Mouse (Mus musculus): ENCODE data around the gene Ppm1b. TPM values are rescaled to one million over a fixed set of nuclear protein-coding genes. Genes with fewer than 3 reads are reported as not detected.

Ppm1b gene
- total RNA-seq, 1 experiment from 2014 or later: 80.5 TPM

GRCm38 (mm10) chr17:85014632-85015031 lies 58.1 kb downstream of the Ppm1b start:
- no peak for ATAC-seq (replicated peaks; ENCODE audit: insufficient number of reproducible peaks, low FRiP score, low TSS enrichment, poor library complexity, severe bottlenecking)

- ATAC-seq (replicated peaks; ENCODE audit: insufficient number of reproducible peaks, low FRiP score, low TSS enrichment, poor library complexity, severe bottlenecking): no peak
Observed at GRCm38 (mm10) chr17:85018344-85018743, 61.8 kb downstream of the Ppm1b start.

DNA sequence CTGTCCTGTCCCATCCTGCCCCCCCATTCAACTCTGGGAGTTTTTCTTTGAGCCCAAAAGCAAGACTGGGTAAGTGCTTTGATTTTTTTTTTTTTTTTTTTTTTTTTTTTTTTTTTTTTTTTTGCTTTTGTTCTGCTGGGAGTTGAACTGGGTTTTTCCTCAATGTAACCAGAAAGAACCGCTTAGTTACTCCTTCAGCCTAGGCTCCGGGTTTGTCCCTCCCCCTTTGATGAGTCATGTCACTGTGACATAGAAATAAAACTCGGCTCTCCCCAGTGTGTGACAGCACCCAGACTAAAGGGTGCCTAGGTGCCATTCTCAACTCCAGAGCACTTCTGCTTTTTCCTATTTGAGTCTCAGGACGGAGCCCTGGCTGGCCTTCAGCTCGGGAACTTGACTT lies 62.3 kb downstream of the Ppm1b start:
- ATAC-seq (replicated peaks; ENCODE audit: insufficient number of reproducible peaks, low FRiP score, low TSS enrichment, poor library complexity, severe bottlenecking): peak; percentile 63

DNA sequence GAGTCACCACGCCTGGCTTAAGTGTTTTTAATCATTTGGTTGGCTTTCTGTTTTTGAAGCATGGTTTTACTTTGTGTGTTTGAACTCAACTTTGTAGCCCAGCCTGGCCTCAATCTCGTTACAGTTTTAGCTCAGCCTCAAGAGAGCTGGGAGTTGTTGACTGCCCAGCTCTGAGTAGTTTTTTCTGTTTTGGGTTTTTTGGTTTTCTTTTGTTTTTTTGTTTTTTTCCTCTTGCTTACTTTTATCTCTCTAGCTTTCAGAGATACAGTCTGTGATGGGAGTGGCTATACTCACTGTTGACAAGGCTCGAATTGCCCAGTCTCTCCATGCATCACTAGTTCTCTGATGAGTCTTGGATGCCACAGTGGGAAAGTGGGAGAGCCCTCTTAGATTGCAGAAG lies 63.8 kb downstream of the Ppm1b start:
- ATAC-seq (replicated peaks; ENCODE audit: insufficient number of reproducible peaks, low FRiP score, low TSS enrichment, poor library complexity, severe bottlenecking): no peak

DNA sequence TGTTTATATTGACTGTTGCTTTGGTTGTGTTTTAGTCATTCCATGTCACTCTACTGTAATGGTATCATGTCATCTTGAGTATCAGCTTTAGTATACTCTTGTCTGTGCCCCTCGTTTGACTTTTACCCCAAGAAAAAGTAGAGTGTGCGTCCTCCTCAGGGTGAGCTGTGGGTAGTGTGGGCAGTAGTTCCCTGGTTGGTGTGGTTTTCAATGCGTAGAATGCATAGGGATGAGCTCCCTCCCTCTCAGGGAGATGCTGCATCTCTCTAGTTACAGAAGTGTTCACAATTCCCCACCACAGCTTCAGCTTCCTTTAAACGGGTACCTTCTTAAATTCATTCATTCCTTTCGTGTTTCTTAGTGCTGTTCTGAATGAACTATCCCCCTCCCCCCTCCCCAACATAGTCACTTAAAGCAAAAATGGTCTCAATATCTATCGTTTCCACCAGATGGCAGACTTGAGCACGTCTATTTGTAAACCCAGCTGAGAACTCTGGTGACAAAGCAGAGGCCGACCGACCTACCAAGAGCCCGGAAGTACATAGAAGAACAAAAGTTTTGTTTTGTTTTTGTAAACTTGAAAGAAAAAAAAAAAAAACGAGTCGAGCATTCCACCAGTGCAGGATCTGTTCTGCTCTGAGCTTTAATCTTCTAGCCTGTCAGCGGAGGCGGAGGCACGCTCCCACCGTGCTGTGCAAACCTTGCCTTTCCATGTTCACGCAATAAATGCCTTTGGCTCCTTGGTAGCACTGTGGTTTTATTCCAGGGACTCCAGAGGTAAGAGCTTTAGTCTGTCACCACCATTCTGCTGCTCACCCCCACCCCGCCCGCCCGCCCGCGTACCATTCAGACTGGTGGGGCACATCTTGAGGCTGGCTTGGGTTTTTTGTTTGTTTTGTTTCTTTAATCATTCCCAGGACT lies 67.0 kb downstream of the Ppm1b start:
- ATAC-seq (replicated peaks; ENCODE audit: insufficient number of reproducible peaks, low FRiP score, low TSS enrichment, poor library complexity, severe bottlenecking): 0 out of 2 replicates have a peak, but pooled peaks have one; percentile 48

- no peak for ATAC-seq (replicated peaks; ENCODE audit: insufficient number of reproducible peaks, low FRiP score, low TSS enrichment, poor library complexity, severe bottlenecking)
Observed at GRCm38 (mm10) chr17:85024237-85024636, 67.7 kb downstream of the Ppm1b start.

DNA sequence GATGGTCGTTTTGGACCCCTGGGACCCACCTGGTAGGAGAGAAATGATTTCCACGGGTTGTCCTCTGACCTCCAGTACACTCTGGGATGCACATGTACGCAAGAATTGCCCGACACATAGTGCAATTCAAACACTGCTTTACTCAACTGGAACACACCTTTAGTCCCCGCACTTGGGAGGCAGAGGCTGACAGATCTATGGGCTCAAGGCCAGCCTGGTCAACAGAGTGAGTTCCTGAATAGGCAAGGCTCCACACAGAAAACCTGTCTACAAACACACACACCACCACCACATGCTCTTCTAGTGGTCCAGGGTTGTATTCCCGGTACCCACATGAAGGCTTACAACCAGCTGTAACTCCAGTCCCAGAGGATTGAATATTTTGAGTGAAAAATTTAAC lies 68.6 kb downstream of the Ppm1b start:
- no peak for ATAC-seq (replicated peaks; ENCODE audit: insufficient number of reproducible peaks, low FRiP score, low TSS enrichment, poor library complexity, severe bottlenecking)

GRCm38 (mm10) chr17:85026436-85026835 lies 69.9 kb downstream of the Ppm1b start:
- ATAC-seq (replicated peaks; ENCODE audit: insufficient number of reproducible peaks, low FRiP score, low TSS enrichment, poor library complexity, severe bottlenecking): no peak

DNA sequence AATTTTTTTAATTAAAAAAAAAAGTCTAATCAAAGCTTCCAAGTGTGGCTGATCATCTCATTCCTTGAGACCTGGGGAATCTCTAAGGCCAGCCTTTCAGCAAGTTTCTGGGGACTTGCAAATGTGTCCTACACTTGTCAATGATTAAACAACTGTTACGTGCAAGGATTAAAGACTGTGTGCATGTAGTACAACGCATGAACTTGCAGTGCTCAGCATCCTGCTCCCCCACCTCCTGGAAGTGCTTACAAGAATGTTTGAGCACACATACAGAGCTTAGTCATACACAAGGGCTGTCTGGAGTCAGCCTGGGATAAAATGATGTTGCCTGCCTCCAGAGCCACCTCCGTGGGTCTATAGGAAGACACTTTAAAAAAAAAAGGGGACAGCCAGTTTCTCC lies 70.7 kb downstream of the Ppm1b start:
- no peak for ATAC-seq (replicated peaks; ENCODE audit: insufficient number of reproducible peaks, low FRiP score, low TSS enrichment, poor library complexity, severe bottlenecking)

DNA sequence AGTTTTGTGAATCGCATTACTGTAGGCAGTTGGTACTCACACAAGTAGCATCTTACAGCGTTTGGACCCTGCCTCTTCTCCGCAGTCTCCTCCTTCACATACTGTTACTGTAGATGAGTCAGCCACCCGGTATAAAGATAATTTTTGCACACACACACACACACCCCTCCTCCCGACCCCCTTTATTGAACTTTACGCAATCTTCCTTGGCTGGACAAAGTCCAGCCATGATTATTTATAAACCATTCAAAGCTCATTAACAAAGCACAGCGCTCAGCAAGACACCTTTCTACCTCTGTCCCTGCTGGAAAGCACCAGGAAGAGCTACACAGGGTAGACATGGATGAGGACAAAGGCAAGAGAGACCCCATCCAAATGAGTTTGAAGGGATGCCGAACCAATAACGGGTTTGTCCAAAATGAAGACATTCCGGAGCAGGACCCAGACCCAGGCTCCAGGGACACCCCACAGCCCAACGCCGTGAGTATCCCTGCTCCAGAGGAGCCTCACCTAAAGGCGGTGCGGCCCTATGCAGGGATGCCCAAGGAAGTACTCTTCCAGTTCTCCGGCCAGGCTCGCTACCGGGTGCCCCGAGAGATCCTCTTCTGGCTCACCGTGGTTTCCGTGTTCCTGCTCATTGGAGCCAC lies 71.7 kb downstream of the Ppm1b start, which contains the start of gene Slc3a1:
Slc3a1 (plus strand) TSS at position 284 of the 647 bp plus-strand sequence.
- no peak for ATAC-seq (replicated peaks; ENCODE audit: insufficient number of reproducible peaks, low FRiP score, low TSS enrichment, poor library complexity, severe bottlenecking)

- no peak for ATAC-seq (replicated peaks; ENCODE audit: insufficient number of reproducible peaks, low FRiP score, low TSS enrichment, poor library complexity, severe bottlenecking)
Observed at GRCm38 (mm10) chr17:85028797-85029196, 72.3 kb downstream of the Ppm1b start.

DNA sequence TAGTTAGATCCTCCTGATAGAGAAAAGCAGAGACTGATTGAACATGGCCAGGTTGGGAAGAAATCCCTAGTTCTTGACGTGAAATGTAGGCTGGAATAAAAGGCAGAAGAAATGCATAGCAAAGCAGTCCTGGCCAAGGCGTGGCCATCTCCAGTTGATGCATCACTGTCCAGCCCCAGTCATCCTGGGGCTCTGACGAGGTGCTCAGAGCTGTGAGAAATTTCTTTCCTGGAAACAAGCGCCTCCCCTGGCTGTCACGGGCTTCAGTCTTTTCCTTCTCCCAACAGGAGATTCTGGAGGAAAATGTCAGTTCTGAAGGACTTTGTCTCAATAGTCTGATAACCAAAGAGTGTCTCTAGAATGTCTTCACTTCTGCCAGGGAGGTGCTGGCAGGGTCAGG lies 74.1 kb downstream of the Ppm1b start:
- ATAC-seq (replicated peaks; ENCODE audit: insufficient number of reproducible peaks, low FRiP score, low TSS enrichment, poor library complexity, severe bottlenecking): no peak

DNA sequence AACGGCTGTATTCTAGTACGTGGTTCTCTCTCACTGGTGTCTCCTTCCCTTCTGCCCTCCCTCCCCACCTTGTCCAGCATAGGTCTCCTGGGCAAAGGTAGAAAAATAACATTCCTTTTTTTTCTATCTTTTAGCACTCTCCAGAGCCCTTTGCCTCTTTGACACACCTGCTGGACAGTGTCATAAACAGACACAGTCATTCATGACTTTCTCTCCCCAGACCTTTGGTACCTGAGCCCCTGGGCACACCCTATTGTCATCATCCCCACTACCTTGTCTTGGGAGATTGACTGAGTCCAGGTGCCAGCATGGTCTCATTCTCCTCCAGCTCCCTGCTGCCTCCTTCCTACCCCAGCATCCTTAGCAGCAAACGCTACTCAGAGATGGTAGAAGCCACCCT lies 76.5 kb downstream of the Ppm1b start:
- ATAC-seq (replicated peaks; ENCODE audit: insufficient number of reproducible peaks, low FRiP score, low TSS enrichment, poor library complexity, severe bottlenecking): no peak

- ATAC-seq (replicated peaks; ENCODE audit: insufficient number of reproducible peaks, low FRiP score, low TSS enrichment, poor library complexity, severe bottlenecking): no peak
Observed at GRCm38 (mm10) chr17:85034068-85034467, 77.5 kb downstream of the Ppm1b start.

DNA sequence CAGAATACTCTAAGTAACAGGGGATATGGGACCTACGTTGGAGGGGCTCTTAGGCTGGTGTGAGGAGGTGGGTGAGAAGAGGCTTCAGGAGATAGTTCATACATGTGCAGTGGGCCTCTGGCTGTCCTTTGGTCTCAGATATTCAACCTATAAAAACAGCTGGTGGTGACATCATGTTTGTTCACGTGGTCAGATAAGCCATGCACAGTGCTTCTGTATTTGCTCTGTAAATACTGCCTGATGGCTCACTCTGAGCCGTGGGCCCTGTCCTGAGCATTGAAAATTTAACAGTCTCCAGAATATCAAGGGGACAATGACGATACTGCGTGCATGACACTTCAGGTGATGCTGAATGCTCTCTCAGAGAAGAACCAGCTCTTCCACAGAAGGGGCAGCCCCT lies 81.3 kb downstream of the Ppm1b start:
- ATAC-seq (replicated peaks; ENCODE audit: insufficient number of reproducible peaks, low FRiP score, low TSS enrichment, poor library complexity, severe bottlenecking): no peak

DNA sequence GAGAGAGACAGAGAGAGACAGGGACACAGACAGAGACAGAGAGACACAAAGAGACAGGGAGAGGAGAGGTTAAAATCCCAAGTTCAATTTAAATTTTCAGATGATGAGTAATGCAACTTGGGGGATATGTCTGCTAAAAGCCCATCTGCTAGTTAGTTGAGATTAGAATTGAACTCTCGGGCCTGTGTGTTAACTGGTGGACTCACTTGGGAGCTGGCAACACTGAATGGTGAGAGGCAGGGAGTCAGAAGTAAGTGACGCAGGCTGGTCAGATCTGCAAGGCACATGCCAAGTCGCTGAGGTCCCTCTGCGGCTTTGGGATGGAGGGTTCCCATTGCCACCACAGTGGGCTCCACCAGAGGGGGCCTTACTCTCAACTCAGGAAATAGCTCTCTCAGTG lies 81.8 kb downstream of the Ppm1b start:
- ATAC-seq (replicated peaks; ENCODE audit: insufficient number of reproducible peaks, low FRiP score, low TSS enrichment, poor library complexity, severe bottlenecking): no peak

- ATAC-seq (replicated peaks; ENCODE audit: insufficient number of reproducible peaks, low FRiP score, low TSS enrichment, poor library complexity, severe bottlenecking): no peak
Observed at GRCm38 (mm10) chr17:85038761-85039160, 82.2 kb downstream of the Ppm1b start.

DNA sequence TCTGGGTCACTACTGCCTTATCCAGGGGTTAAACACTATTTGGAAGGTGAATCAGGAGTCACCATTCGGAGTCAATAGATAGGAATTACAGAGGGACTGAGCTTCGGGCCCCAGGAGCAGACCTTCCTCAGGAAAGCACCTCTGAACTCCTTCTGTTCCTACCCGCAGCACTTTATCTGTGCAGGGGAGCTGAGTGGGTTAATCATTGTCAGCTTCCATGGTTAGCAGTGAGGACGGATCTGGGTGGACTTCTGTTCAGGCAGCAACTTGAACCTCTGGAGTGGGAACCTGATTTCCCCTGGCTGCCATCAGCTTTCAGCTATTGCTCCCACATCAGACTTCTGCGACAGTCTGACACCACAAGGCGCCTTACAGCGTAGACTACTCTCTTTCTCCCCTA lies 84.4 kb downstream of the Ppm1b start:
- no peak for ATAC-seq (replicated peaks; ENCODE audit: insufficient number of reproducible peaks, low FRiP score, low TSS enrichment, poor library complexity, severe bottlenecking)

DNA sequence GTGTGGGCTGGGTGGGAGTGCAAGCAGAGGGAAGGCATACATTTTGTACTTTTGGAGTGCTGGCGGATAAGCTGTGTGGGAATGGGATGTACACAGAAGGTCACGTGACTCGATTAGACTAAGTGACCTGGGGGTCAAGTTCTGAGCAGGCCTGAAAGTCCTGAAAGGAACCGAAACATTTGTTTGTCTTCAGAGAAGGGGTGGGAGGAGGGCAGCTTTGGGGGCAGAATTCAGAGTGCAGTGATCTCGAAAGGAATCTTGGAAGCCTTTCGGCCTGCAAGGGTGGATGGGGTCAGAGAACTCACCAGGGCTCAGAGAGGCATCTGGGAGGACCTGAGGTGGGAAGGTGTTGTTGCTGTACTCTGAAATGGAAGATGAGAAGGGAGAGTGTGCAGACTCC lies 85.9 kb downstream of the Ppm1b start:
- ATAC-seq (replicated peaks; ENCODE audit: insufficient number of reproducible peaks, low FRiP score, low TSS enrichment, poor library complexity, severe bottlenecking): no peak

- ATAC-seq (replicated peaks; ENCODE audit: insufficient number of reproducible peaks, low FRiP score, low TSS enrichment, poor library complexity, severe bottlenecking): no peak
Observed at GRCm38 (mm10) chr17:85043404-85043816, 86.9 kb downstream of the Ppm1b start.
